Mouse (Mus musculus) frontal cortex, adult (tissue): ENCODE results near the gene Etfbkmt.
"Not testable (repeated sequence)": the region's sequence is repeated elsewhere in the genome, so short reads cannot be mapped to it uniquely, and the experiment has no call there.

ENCODE experiments used
- ATAC-seq: cut with Nextera tagmentation; 2 replicates; pipeline ENCODE4 v1.9.2; 2017; ENCODE audit warnings: mild to moderate bottlenecking, moderate library complexity, mixed read lengths; ENCODE audit not compliant: low TSS enrichment

The Etfbkmt gene

DNA sequence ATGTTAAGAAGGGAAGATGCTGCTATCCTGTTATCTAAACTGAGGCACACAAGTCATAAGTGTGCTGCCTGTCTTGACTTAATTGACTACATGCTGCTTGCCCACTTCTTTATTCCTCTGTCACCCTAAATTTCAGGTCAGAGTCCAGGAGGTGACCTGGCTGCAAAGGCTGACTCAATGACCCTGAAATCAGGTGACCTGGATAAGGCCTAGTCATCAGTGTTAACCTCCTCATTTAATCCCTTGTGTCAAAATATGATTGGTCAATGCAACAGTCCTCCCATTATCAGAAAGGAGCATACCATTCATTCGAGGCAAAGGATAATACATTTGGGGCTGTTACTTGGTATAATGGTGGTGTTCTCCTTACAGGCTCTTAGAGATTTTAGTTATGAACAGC is at the start of gene Etfbkmt:
TSS of gene Etfbkmt (plus strand) at position 379 of the 400 bp plus-strand sequence.
- no peak for ATAC-seq

DNA sequence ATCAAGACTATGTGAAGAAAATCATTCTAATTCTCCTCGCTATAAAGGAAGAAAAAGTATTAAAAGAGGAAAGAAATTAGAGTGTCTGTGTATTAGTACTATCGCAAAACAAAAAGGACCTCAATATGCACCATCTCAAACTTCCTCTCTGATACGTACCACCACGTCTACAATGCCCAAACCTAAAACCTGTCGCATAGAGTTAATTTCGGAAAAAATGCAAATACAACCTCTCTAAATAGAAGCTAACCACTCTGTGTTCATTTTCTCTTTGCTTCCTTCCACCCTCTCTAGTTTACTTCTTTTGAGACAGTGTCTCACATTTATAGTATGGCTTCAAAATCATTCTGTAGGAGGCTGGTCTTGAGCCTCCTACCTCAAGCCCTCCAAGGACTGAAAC is 47.2 kb upstream of the Etfbkmt start:
- no peak for ATAC-seq

DNA sequence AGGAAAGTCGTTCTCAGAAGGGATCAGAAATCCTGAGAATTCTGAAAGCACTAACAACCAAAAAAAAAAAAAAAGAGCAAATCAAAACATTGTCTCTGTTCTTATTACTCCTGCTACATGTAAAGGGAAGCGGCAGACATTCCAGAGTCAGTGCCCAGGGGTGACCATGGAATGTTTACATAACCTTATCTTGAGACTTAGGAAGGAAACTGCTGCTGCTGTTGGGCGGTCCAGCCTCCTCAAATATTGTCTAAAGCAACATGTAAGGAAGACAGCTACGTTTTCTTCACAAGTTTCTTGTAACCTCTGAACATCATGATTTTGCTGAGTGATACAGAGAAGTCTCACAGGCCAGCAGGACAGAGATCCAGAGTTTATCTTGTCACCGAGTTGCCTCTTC is 46.2 kb upstream of the Etfbkmt start:
- ATAC-seq, result no peak

DNA sequence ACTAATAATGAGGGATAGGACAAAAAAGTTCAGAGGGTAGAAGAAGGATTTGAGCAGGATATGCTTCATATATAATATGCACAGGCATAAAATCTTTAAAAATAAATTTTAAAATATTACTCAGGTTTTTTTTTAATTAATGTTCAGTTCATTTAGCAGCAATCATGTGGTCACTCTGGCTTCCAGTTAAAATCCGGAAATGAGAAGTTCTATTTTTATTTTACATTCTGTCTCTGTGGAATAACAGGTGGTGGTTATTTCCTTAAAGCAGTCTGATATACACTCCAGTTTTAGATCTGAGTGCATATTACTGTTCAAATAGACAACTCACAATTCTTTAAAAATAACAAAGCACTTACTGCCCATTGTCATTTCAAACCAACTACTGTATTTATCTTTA is 45.1 kb upstream of the Etfbkmt start:
- no peak for ATAC-seq

DNA sequence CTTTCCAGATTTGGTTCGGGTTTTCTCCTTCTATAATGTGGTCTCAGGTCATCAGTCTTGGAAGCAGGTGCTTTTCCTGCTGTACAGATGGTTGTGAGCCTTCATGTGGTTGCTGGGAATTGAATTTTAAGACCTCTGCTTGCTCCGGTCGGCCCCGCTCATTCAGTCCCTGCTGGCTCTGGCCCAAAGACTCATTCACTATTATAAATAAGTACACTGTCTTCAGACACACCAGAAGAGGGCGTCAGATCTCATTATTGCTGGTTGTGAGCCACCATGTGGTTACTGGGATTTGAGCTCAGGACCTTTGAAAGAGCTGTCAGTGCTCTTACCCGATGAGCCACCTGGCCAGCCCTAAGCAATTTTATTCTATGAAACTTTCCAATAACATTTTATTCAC is 44.3 kb upstream of the Etfbkmt start:
- ATAC-seq, result no peak

DNA sequence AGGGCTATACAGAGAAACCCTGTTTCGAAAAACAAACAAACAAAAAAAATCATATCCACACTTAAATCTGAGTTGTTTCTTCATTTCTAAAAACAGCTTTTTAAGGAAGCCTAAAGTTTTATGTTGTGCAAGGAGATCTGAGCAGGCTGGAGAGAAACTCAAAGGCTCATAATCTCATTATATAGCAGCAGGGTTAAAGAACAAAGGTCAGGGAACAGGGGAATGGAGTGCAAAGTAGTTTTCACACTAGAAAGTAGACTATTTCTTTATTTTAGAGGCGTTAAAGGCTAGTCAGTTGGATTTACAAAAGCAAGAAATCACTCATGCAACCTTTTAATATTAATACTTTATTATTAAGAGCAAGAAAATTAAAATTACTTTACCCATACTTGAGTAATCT is 43.4 kb upstream of the Etfbkmt start:
- ATAC-seq, result no peak

GRCm38 (mm10) chr6:149097276-149097675 is 42.4 kb upstream of the Etfbkmt start:
- ATAC-seq, result no peak

DNA sequence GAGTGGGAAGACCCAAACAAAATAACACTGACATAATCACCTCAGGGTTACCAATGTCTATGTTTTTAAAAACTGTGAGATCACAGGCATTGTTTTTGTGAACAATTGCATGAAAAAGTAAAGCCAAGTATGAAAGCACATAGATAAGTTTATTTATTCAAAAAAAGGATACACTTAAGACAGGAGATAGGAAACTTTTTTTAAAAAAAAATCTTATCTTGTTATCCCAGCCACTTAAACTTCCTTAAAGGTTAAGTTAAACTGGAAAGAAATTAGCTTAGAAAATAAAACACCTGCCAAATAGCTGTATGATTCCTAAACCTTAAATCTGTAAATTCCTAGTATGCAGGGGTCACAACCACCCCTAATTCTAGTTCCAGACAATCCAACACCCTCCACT is 40.7 kb upstream of the Etfbkmt start:
- ATAC-seq, result no peak

GRCm38 (mm10) chr6:149100174-149101075 is 39.2 kb upstream of the Etfbkmt start:
- peak; percentile 61 for ATAC-seq

- ATAC-seq, result peak; percentile 83
Observed at GRCm38 (mm10) chr6:149101076-149101942, 38.3 kb upstream of the Etfbkmt start, which contains the start of gene Dennd5b. Dennd5b (minus strand) TSS chr6:149101680.

DNA sequence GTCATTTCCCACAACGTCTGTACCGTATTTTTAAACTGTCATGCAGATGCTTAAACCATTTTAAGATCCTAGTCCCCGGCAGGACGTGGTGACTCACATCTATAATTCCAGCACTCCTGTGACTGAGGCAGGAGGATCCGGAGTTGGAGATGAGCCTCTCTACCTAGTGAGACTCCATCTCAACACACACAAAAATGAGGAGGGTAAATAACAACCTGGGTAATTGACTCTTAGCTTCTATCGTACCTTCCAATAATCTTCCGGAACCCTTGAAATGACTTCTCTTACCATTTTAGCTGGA is 37.8 kb upstream of the Etfbkmt start:
- ATAC-seq, result peak; percentile 75

DNA sequence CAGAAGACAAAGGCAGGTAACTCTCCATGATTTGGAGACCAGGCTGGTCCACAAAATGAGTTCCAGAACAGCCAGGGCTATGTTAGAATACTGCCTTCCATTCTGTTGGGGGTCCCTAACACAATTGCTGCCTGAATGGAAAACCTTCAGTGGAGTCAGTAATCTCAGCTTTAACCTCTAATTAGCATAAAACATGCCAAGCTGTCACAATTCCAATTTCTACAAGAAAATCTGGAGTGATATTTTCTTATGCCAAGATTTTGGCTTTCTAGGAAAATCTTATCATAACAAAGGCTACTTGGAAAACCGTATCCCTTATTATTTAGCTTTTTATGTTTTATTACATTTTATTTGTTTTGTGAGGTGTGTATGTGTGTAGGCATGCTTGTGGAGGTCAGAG is 36.2 kb upstream of the Etfbkmt start:
- no peak for ATAC-seq

DNA sequence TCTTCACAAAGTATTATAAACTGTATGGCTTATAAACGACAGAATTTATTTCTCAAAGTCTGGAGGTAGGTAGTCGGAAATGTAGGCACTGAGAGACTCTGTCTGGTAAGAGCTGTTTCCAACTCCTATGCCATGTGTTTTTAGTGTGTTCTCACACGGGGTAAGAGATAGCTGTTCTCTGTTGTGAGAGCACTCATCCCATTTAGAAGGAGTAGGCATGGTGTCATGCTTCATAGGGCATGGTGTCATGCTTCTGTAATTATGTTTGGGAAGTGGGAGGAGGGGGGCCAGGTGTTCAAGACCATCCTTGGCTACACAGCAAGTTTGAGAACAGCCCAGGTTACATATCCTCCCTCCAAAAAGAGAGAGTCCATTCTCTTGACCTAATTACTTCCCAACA is 32.0 kb upstream of the Etfbkmt start:
- no peak for ATAC-seq

DNA sequence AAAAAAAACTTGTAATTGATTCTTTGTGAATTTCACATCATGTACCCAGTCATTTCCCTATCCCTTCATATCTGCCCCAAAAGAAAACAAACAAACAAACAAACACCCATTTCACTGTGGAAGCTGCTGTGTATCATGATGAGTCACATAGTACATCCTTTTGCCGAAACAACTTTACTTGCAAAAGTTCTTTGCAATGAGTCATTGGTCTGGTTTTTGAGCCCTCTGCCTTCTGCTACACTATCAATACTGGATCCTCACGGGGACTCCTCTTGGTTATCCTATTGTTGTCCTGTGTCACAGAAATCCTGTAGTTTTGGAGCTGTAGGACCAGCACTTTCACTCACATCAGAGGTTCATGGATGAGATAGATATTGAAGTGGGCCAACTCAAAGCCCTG is 30.7 kb upstream of the Etfbkmt start:
- no peak for ATAC-seq

DNA sequence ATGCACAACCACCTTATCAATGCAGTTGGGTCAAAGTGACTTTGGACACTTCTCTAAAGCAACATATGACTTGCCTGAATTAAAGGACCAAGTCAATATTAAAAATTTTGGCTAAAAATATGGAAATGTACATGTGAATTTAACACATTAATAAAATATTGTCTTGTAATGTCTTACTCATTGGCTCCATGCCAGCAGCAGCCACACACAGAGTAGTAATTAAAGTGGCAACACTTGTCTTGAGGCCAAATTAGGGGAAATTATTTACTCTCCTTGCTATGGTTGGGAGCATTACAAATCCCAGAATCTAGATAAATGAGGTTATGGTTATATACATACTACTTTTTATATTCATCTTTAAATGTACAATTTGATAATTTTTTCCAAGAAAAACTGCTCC is 22.7 kb upstream of the Etfbkmt start:
- ATAC-seq, result no peak

- no peak for ATAC-seq
Observed at GRCm38 (mm10) chr6:149118935-149119334, 20.7 kb upstream of the Etfbkmt start.

DNA sequence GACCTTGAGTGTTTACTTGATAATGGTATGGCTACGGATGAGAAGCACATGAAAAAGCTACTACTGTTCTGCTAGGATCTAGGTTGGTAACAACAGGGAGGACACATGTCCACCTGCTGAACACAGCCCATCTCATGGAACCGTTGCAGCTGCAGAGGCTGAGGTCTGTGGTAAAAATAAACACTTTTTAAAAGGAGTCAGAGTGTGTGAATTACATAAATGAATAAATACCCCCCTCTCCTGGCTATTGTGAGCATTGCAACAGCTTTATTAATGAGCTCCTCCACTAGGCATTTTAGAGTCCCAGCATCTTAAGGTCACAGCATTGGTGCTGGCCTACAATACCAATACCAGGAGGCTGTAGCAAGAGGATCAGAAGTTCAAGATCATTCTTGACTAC is 19.8 kb upstream of the Etfbkmt start:
- peak; percentile 89 for ATAC-seq

GRCm38 (mm10) chr6:149123042-149123441 is 16.6 kb upstream of the Etfbkmt start:
- no peak for ATAC-seq

GRCm38 (mm10) chr6:149126675-149127074 is 13.0 kb upstream of the Etfbkmt start:
- ATAC-seq, result no peak

DNA sequence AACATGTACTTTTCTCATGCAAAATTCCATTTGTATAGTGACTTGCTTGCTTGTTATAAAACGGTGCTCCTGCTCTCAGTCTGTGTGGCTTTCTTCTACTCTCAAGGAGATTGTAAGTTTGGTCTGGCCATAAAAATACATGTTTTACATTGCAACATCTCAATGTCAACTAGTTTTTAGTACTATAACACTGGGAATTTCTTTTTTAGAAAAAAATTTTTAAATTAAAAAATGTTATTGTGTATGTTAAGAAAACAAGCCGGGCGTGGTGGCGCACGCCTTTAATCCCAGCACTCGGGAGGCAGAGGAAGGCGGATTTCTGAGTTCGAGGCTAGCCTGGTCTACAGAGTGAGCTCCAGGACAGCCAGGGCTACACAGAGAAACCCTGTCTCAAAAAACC is 9.8 kb upstream of the Etfbkmt start, which contains the start of gene Gm10203:
TSS of gene Gm10203 (plus strand) at position 301 of the 400 bp plus-strand sequence.
- not testable (repeated sequence) for ATAC-seq

DNA sequence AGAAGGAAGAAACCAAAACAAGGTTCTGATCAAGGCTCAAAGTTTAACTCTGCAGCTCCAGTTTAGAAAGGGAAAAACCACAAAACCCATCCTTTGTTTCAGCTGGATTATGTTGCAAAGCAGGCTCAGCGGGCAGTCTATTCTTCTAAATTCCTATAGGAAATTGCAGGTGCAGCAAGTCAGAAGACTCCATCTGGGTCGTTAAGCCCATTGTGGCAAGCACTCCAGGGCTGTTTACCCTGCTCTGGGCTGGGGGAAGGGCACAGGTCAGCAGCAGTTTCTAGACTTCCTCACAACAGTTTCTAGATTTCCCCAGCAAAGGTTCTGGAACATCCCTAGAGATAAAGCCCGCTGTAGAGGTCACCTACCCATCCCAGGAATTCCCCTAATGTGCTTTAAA is 8.5 kb upstream of the Etfbkmt start:
- no peak for ATAC-seq

- peak; percentile 80 for ATAC-seq
Observed at GRCm38 (mm10) chr6:149132311-149133077, 7.2 kb upstream of the Etfbkmt start.
